Mouse (Mus musculus): Measurements from ENCODE around the gene Fam241a. TPM values are rescaled to one million over a fixed set of nuclear protein-coding genes. Genes with fewer than 3 reads are reported as not detected.

Fam241a gene
- polyA plus RNA-seq, 1 experiment from 2014 or later, result 10.0 TPM

GRCm38 (mm10) chr3:127830183-127830582 lies 65.9 kb downstream of the Fam241a start:
- Histone ChIP-seq H3K4me1 (peaks cover 9% of the 10 kb centered on the region), H3K9me3 (no peaks in the 10 kb centered on the region), H3K27me3 (no peaks in the 10 kb centered on the region), H3K27ac (replicated peaks) (no peak overlapping the region), H3K4me2 (replicated peaks) (no peak overlapping the region), H3K4me3 (no peak overlapping the region), H3K36me3 (0 out of 2 replicates have a peak, but pooled peaks cover 2% of the 10 kb centered on the region), H3K9ac (replicated peaks) (no peak overlapping the region)
- 91% methylated on average over 10 of the region's 10 CpGs for WGBS
- ATAC-seq (replicated peaks), result no peak

GRCm38 (mm10) chr3:127827123-127827522 lies 69.0 kb downstream of the Fam241a start:
- no peak for ATAC-seq (replicated peaks)
- 39% methylated on average over 7 of the region's 7 CpGs for WGBS
- H3K9me3 ChIP-seq, result no peaks in the 10 kb centered on the region
- no peaks in the 10 kb centered on the region for H3K36me3 ChIP-seq
- no peak overlapping the region for H3K4me2 ChIP-seq (replicated peaks)
- no peak overlapping the region for H3K27ac ChIP-seq (replicated peaks)
- H3K27me3 ChIP-seq, result no peaks in the 10 kb centered on the region
- no peak overlapping the region for H3K9ac ChIP-seq (replicated peaks)
- no peak overlapping the region for H3K4me3 ChIP-seq
- 0 out of 2 replicates have a peak, but pooled peaks cover 2% of the 10 kb centered on the region for H3K4me1 ChIP-seq

- no peak for ATAC-seq (replicated peaks)
- WGBS, result 70% methylated on average over 7 of the region's 7 CpGs
- 0 out of 2 replicates have a peak, but pooled peaks cover 2% of the 10 kb centered on the region for H3K4me1 ChIP-seq
- no peak overlapping the region for H3K4me3 ChIP-seq
- H3K27me3 ChIP-seq, result no peaks in the 10 kb centered on the region
- H3K27ac ChIP-seq (replicated peaks), result no peak overlapping the region
- no peak overlapping the region for H3K9ac ChIP-seq (replicated peaks)
- no peaks in the 10 kb centered on the region for H3K9me3 ChIP-seq
- H3K4me2 ChIP-seq (replicated peaks), result no peak overlapping the region
- H3K36me3 ChIP-seq, result peaks cover 2% of the 10 kb centered on the region; the same call in 1 of the 2 replicates
Observed at GRCm38 (mm10) chr3:127826503-127826902, 69.6 kb downstream of the Fam241a start.

- peaks cover 15% of the 10 kb centered on the region; the same call in 1 of the 2 replicates for H3K36me3 ChIP-seq
- H3K9me3 ChIP-seq, result no peaks in the 10 kb centered on the region
- no peak overlapping the region for H3K4me2 ChIP-seq (replicated peaks)
- no peak overlapping the region for H3K9ac ChIP-seq (replicated peaks)
- H3K27ac ChIP-seq (replicated peaks), result no peak overlapping the region
- no peak overlapping the region for H3K4me3 ChIP-seq
- 72% methylated on average over 17 of the region's 17 CpGs for WGBS
- H3K27me3 ChIP-seq, result no peaks in the 10 kb centered on the region
- 0 out of 2 replicates have a peak, but pooled peaks have one; percentile 16 for ATAC-seq (replicated peaks)
- 0 out of 2 replicates have a peak, but pooled peaks cover 2% of the 10 kb centered on the region for H3K4me1 ChIP-seq
Observed at GRCm38 (mm10) chr3:127823886-127824863, 71.9 kb downstream of the Fam241a start.

- 82% methylated on average over 5 of the region's 5 CpGs for WGBS
- Histone ChIP-seq H3K9me3 (no peaks in the 10 kb centered on the region), H3K9ac (replicated peaks) (no peak overlapping the region), H3K27ac (replicated peaks) (no peak overlapping the region), H3K4me2 (replicated peaks) (no peak overlapping the region), H3K27me3 (no peaks in the 10 kb centered on the region), H3K4me3 (no peak overlapping the region), H3K4me1 (no peaks in the 10 kb centered on the region), H3K36me3 (peaks cover 22% of the 10 kb centered on the region)
- no peak for ATAC-seq (replicated peaks)
Observed at GRCm38 (mm10) chr3:127821209-127821608, 74.9 kb downstream of the Fam241a start.

- WGBS, result 91% methylated on average over 1 of the region's 1 CpGs
- Histone ChIP-seq H3K4me3 (no peak overlapping the region), H3K4me2 (replicated peaks) (no peak overlapping the region), H3K9me3 (no peaks in the 10 kb centered on the region), H3K27me3 (no peaks in the 10 kb centered on the region), H3K36me3 (peaks cover 22% of the 10 kb centered on the region), H3K27ac (replicated peaks) (no peak overlapping the region), H3K4me1 (no peaks in the 10 kb centered on the region), H3K9ac (replicated peaks) (no peak overlapping the region)
- no peak for ATAC-seq (replicated peaks)
Observed at GRCm38 (mm10) chr3:127820400-127820799, 75.7 kb downstream of the Fam241a start.

Other genes starting within 250 kb of the Fam241a start
- 0.78 and 1.0 TPM in 2 replicates for gene Alpk1, start 115.8 kb downstream of the Fam241a start, polyA plus RNA-seq (2015; fragmentation: Nextera tagmentation; extraction: Ambion mirVana)
- gene Tifa, start 106.5 kb downstream of the Fam241a start, polyA plus RNA-seq (2015; fragmentation: Nextera tagmentation; extraction: Ambion mirVana), result 4.8 and 5.5 TPM in 2 replicates
- 87.1 and 89.2 TPM in 2 replicates for gene Ap1ar, start 58.8 kb downstream of the Fam241a start, polyA plus RNA-seq (2015; fragmentation: Nextera tagmentation; extraction: Ambion mirVana)

All from forebrain, embryonic 15.5 days (tissue).